Mouse (Mus musculus): ENCODE data around the gene Rrp12. TPM values are rescaled to one million over a fixed set of nuclear protein-coding genes. Genes with fewer than 3 reads are reported as not detected.
"Not testable (repeated sequence)": the region's sequence is repeated elsewhere in the genome, so short reads cannot be mapped to it uniquely, and the experiment has no call there.

Gene Rrp12
- polyA plus RNA-seq, 1 experiment from 2014 or later = 19.6 TPM

- H3K4me1 ChIP-seq = peaks cover 28% of the 10 kb centered on the region
- H3K4me3 ChIP-seq = peak overlapping the region; percentile 99
- peaks cover 41% of the 10 kb centered on the region for H3K36me3 ChIP-seq
- H3K27ac ChIP-seq; H3K9ac ChIP-seq; ATAC-seq (ENCODE audit: low FRiP score, low read depth); H3K9me3 ChIP-seq; H3K27me3 ChIP-seq: not testable (repeated sequence)
- H3K4me2 ChIP-seq (replicated peaks) = peak overlapping the region; percentile 94
These were observed 18.6 kb upstream of the Rrp12 start for GRCm38 (mm10) chr19:41914592-41914882.

DNA sequence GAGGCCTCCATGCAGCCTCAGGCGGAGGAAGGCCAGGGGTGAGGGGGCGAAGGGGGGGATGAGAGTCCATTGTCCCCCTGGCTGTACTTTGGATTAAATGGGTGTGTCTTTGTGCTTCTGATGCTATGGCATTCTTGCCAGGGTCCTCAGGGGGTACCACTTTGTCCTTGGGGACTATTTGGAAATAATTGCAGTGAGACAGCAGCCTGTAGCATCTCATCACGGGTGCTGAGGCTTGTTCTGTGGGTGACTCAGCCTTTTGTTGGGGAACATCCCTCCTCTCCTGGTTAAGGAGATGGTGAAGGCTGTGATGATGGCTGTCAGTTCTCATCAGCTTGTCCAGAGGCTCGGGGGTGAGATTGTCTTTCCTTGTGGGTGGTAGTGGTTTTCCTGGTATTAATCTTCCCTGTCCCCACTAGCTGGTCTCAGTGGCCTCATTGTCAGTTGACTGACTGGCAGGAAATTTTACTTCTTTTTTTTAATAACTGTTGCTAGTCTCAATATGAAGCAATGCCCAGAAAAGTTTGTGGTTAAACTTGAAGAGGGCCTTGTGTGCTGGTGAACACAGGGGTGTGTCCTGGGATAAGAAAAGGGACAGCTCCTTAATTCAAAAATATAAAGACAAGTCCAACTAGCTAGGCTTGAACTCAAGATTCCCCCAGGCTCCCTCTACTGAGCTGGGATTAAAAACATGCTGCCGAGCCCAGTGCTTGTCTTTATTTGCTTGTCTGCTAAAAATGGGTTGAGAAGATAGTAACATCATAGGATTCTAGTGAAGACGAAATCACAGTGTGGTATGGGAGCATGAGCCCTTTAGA, 18.0 kb upstream of the Rrp12 start:
- no peaks in the 10 kb centered on the region for H3K9me3 ChIP-seq
- WGBS = 50% methylated on average over 6 of the region's 6 CpGs
- H3K27ac ChIP-seq = no peak overlapping the region
- no peaks in the 10 kb centered on the region for H3K27me3 ChIP-seq
- H3K4me2 ChIP-seq (replicated peaks) = peak overlapping the region; percentile 94
- H3K36me3 ChIP-seq = peaks cover 36% of the 10 kb centered on the region
- ATAC-seq (ENCODE audit: low FRiP score, low read depth) = no peak
- H3K4me3 ChIP-seq = peak overlapping the region; percentile 99
- H3K4me1 ChIP-seq = peaks cover 28% of the 10 kb centered on the region
- H3K9ac ChIP-seq = peak overlapping the region; percentile 97

DNA sequence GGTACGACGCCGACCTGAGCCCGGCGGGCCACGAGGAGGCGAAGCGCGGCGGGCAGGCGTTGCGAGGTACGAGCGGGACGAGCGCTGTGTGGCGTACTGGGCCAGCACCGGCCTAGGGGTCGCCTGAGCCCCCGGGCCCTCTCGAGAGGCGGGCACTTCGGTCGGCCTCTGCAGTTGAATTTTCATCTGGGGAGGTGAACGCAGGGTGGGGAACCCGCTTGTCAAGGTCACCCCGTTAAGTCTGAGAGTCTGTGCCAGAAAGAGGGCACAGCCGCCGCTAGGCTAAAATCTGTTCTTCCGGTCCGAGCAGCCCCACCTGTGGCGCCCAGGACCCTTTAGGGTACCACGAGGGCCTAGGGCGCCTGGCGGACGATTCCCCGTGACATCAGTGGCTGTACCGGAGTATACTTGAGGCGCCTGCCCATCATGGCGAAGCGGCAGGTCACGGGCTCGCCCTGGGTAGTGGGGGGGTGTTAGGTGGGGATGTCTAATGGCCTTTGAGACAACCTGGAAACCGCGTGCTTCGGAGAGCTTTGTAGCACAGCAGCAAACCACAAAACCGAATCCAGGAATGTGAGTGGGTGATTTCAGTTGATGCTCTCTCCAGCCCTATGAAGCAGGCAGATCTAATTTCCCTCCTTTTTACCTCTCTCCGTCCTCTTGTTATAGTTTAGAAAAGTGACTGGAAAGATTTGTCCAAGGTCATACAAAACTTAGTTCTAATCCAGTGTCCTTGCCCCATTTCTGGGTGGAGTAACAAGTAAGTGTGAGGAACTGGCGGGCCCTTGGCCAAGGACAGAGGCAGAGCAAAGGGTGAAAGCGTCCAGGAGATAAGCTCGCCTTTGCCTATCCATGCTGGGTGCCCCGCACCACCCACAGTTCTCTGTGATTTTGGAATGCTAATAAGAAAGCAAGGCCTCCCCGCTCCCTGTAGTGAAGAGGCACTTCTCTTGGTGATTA, 16.4 kb upstream of the Rrp12 start:
- peak overlapping the region; percentile 97 for H3K9ac ChIP-seq
- no peaks in the 10 kb centered on the region for H3K9me3 ChIP-seq
- ATAC-seq (ENCODE audit: low FRiP score, low read depth) = peak; percentile 76
- H3K4me3 ChIP-seq = peak overlapping the region; percentile 99
- peaks cover 30% of the 10 kb centered on the region for H3K36me3 ChIP-seq
- H3K27ac ChIP-seq = peak overlapping the region; percentile 85
- peaks cover 28% of the 10 kb centered on the region for H3K4me1 ChIP-seq
- H3K4me2 ChIP-seq (replicated peaks) = peak overlapping the region; percentile 94
- no peaks in the 10 kb centered on the region for H3K27me3 ChIP-seq
- under 1% methylated on average over 53 of the region's 53 CpGs for WGBS

DNA sequence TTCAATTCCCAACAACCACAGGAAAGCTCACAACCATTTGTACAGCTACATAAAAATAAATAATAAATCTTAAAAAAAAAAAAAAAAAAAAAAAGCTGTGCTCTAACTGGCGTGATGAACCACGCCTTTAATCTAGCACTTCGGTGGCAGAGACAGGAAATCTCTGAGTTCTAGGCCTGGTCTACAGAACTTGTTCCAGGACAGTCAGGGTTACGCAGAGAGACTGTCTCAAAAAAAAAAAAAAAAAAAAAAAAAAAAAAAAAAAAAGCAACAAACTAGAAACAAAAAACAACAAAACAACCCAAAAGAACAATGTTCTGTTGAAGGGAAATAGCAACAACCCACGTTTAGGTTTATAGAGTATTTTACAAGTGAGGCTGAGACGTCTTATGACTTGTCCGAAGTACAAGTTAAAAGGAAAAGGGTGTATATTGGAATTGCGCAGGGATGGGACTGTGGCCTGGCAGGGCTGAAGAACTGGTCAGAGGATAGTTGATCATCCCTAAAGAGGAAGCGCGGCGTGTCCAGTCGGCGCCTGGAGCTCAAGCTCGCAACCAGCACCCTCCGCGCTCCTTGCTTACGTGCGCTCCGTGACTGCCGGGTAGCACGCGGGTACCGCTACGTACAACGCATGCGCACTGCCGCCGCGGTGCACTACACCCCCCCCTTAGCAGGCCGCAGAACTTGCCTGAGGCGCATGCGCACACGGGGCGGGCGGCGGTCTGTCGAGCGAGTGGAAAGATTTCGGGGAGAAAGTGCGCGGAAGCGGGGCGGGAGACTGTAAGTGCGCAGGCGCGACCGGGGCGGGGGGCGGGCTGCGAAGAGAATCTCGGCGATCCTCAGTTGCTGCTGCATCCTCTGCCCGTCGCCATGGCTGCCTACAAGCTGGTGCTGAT, 15.5 kb upstream of the Rrp12 start, which contains the start of gene Pgam1:
TSS of gene Pgam1 (plus strand) at position 746 of the 896 bp plus-strand sequence.
- 6% methylated on average over 53 of the region's 54 CpGs for WGBS
- ATAC-seq (ENCODE audit: low FRiP score, low read depth) = peak; percentile 93
- Histone ChIP-seq H3K27me3 (no peaks in the 10 kb centered on the region), H3K4me1 (peaks cover 28% of the 10 kb centered on the region), H3K36me3 (peaks cover 20% of the 10 kb centered on the region), H3K9ac (peak within 1 kb of the TSS; percentile 97), H3K27ac (peak within 1 kb of the TSS; percentile 93), H3K4me3 (peak within 1 kb of the TSS; percentile 99), H3K4me2 (replicated peaks) (peak within 1 kb of the TSS; percentile 94), H3K9me3 (no peaks in the 10 kb centered on the region)

- H3K27ac ChIP-seq = no peak overlapping the region
- H3K27me3 ChIP-seq = no peaks in the 10 kb centered on the region
- peaks cover 28% of the 10 kb centered on the region for H3K4me1 ChIP-seq
- peaks cover 12% of the 10 kb centered on the region for H3K36me3 ChIP-seq
- H3K9ac ChIP-seq = no peak overlapping the region
- no peak overlapping the region for H3K4me3 ChIP-seq
- ATAC-seq (ENCODE audit: low FRiP score, low read depth) = no peak
- WGBS = 85% methylated on average over 2 of the region's 2 CpGs
- H3K9me3 ChIP-seq = no peaks in the 10 kb centered on the region
- no peak overlapping the region for H3K4me2 ChIP-seq (replicated peaks)
These were observed 14.4 kb upstream of the Rrp12 start for GRCm38 (mm10) chr19:41910396-41910795.

DNA sequence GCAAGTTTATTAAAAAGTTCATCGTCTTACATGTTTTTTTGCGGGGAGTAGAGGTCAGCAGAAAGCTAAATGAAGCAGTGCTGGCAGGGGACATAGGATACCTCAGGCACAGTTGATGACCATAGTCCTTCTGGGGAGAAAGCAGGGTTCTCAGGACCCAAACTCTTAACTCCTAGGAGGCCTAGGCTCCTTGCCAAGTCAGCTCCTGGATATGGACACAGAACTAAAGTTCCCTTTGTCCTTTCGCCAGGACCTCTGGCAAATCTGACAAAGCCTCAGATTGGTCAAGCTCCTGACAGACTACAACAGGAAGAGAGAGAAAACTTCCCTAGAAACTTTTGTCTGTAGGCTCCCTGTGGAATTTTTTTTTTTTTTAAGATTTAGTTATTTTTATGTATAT, 12.8 kb upstream of the Rrp12 start:
- 77% methylated on average over 3 of the region's 3 CpGs for WGBS
- ATAC-seq (ENCODE audit: low FRiP score, low read depth) = no peak
- Histone ChIP-seq H3K27me3 (no peaks in the 10 kb centered on the region), H3K9me3 (no peaks in the 10 kb centered on the region), H3K36me3 (peaks cover 3% of the 10 kb centered on the region; the same call in 1 of the 2 replicates), H3K9ac (no peak overlapping the region), H3K4me3 (no peak overlapping the region), H3K4me1 (peaks cover 11% of the 10 kb centered on the region), H3K4me2 (replicated peaks) (no peak overlapping the region), H3K27ac (no peak overlapping the region)

- Histone ChIP-seq H3K4me3 (no peak overlapping the region), H3K9me3 (no peaks in the 10 kb centered on the region), H3K4me1 (no peaks in the 10 kb centered on the region), H3K4me2 (replicated peaks) (no peak overlapping the region), H3K36me3 (no peaks in the 10 kb centered on the region), H3K27ac (no peak overlapping the region), H3K9ac (no peak overlapping the region), H3K27me3 (no peaks in the 10 kb centered on the region)
- ATAC-seq (ENCODE audit: low FRiP score, low read depth) = no peak
- 56% methylated on average over 8 of the region's 8 CpGs for WGBS
These were observed 11.2 kb upstream of the Rrp12 start for GRCm38 (mm10) chr19:41907079-41907760.

DNA sequence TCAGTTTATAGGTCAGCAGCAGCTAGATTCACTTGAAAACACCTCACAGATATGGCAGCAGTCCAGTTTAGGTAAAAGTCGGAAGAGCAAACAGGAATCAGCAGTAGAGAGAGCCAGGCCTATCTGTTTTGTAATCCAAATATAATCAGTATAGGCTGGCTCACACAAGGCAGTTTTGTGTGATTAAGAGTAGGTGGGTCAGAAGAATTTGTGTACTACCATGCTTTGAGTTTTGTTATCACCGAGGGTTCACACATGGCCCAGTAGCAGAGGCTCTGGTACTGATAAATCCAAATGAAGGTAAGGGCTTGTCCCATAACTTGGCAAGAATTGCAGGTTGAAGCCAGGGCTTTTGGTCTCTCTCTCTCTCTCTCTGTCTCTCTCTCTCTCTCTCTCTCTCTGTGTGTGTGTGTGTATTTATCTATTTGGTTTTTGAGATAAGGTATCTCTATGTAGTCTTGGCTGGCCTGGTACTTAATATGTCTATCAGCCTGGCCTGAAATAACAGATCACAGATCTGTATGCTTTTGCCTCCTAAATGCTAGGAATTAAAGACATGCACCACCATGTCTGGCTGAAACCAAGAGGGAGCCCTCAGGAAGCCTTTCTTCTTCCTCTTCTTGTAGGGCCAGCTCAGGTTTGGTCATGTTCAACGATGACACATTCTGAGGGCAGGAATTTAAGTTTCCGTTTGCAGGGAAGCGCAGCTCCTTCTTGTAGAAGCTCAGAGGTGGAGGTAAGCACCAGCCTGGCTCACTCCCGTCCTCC, 10.5 kb upstream of the Rrp12 start:
- WGBS = 55% methylated on average over 6 of the region's 6 CpGs
- no peak overlapping the region for H3K27ac ChIP-seq
- no peaks in the 10 kb centered on the region for H3K36me3 ChIP-seq
- no peak overlapping the region for H3K4me3 ChIP-seq
- ATAC-seq (ENCODE audit: low FRiP score, low read depth) = no peak
- H3K27me3 ChIP-seq = no peaks in the 10 kb centered on the region
- no peak overlapping the region for H3K4me2 ChIP-seq (replicated peaks)
- no peaks in the 10 kb centered on the region for H3K4me1 ChIP-seq
- no peaks in the 10 kb centered on the region for H3K9me3 ChIP-seq
- H3K9ac ChIP-seq = no peak overlapping the region

DNA sequence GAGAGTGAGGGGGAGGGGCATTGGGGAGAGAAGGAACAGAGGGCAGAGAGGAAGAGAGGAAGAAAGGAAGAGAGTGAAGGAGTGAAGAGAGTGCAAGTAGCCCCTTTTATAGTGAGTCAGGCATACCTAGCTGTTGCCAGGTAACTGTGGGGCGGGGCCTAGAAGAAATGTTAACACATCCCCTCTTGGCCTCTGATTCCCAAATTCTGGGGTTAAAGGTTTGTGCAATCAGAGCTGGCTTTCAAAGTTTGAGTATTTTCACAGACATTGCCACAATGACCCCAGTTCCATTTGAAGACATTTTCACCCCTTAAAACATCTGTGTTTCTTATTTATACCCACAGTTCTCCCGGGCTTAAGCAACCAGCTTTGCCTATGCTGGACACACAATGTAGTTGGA, 9.3 kb upstream of the Rrp12 start:
- no peak overlapping the region for H3K27ac ChIP-seq
- 86% methylated on average over 2 of the region's 2 CpGs for WGBS
- no peak overlapping the region for H3K9ac ChIP-seq

DNA sequence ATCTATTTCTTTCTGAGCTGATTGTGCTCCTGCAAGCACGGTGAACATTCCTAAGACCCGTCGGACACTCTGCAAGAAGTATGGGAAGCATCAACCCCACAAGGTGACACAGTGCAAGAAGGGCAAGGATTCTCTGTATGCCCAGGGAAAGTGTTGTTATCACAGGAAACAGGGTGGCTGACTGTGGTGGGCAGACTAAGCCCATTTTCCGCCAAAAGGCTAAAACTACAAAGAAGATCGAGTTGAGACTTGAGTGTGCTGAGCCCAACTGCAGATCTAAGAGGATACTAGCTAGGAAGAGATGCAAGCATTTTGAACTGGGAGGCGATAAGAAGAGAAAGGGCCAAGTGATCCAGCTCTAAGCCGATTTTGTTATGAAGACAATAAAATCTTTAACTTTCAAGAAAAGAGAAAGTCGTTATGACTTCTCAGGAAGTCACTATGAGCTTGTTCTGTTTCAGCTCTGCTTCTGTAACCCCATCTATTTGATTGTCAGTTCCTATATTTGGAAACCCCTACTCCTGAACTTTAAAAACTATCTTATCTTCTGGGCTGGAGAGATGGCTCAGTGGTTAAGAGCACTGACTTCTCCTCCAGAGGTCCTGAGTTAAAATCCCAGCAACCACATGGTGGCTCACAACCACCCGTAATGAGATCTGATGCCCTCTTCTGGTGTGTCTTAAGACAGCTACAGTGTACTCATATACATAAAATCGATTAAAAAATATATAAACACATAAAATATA, 7.0 kb upstream of the Rrp12 start:
- H3K9me3 ChIP-seq = no peaks in the 10 kb centered on the region
- H3K27me3 ChIP-seq = no peaks in the 10 kb centered on the region
- no peak overlapping the region for H3K9ac ChIP-seq
- H3K27ac ChIP-seq = no peak overlapping the region
- no peak overlapping the region for H3K4me3 ChIP-seq
- H3K36me3 ChIP-seq = no peaks in the 10 kb centered on the region
- no peak for ATAC-seq (ENCODE audit: low FRiP score, low read depth)
- H3K4me1 ChIP-seq = no peaks in the 10 kb centered on the region
- no peak overlapping the region for H3K4me2 ChIP-seq (replicated peaks)
- 84% methylated on average over 10 of the region's 10 CpGs for WGBS

More for the DNA sequence above, 9.3 kb upstream of the Rrp12 start:
- ATAC-seq (ENCODE audit: low FRiP score, low read depth) = no peak
- H3K4me1 ChIP-seq = no peaks in the 10 kb centered on the region
- H3K27me3 ChIP-seq = no peaks in the 10 kb centered on the region
- H3K4me2 ChIP-seq (replicated peaks) = no peak overlapping the region
- no peaks in the 10 kb centered on the region for H3K9me3 ChIP-seq
- H3K36me3 ChIP-seq = no peaks in the 10 kb centered on the region
- no peak overlapping the region for H3K4me3 ChIP-seq
